Mouse (Mus musculus): ENCODE data around the gene Myo1e. TPM values are rescaled to one million over a fixed set of nuclear protein-coding genes. Genes with fewer than 3 reads are reported as not detected.

The Myo1e gene
- total RNA-seq, 1 experiment, result 21.3 TPM

GRCm38 (mm10) chr9:70260324-70260841, 53.2 kb downstream of the Myo1e start:
- in situ Hi-C loops (cut with MboI; ENCODE audit: low sequenced_read_pairs in 2 of 2, unreplicated experiment in 2 of 2), result no loop called here
- no peak overlapping the region for H3K4me3 ChIP-seq (ENCODE audit: insufficient read depth in 1 of 2, low read depth in 1 of 2, low read length in 2 of 2, poor library complexity in 1 of 2, severe bottlenecking in 1 of 2)
- H3K9ac ChIP-seq (ENCODE audit: insufficient read depth, low read depth, low read length, poor library complexity, severe bottlenecking), result peak overlapping the region; percentile 47; the same call in 1 of the 2 replicates
- H3K36me3 ChIP-seq (ENCODE audit: control insufficient read depth, insufficient read depth, low read length, poor library complexity, severe bottlenecking), result no peaks in the 10 kb centered on the region
- H3K4me1 ChIP-seq (ENCODE audit: control insufficient read depth in 2 of 2, insufficient read depth in 2 of 2, low read length in 2 of 2, poor library complexity in 1 of 2), result peaks cover 20 to 41% of the 10 kb centered on the region in 2 experiments
- no peaks in the 10 kb centered on the region for H3K9me3 ChIP-seq (ENCODE audit: control insufficient read depth, insufficient read depth, low read depth, low read length)
- DNase-seq (ENCODE audit: low read depth, low spot score), result no peak
- TF ChIP-seq CHD2 (IDR thresholded peaks at IDR 0.05; ENCODE audit: low read depth, low read length) (no peak), MAFK (IDR thresholded peaks at IDR 0.05; ENCODE audit: insufficient read depth, low read depth, low read length) (no peak), HCFC1 (IDR thresholded peaks at IDR 0.05; ENCODE audit: borderline replicate concordance, insufficient read depth, low read length) (no peak), ZC3H11A (IDR thresholded peaks at IDR 0.05; ENCODE audit: borderline replicate concordance, low read depth, low read length) (no peak), ZNF384 (IDR thresholded peaks at IDR 0.05; ENCODE audit: low read depth, low read length) (no peak)
- H3K27ac ChIP-seq (ENCODE audit: insufficient read depth, low read depth, low read length, poor library complexity, severe bottlenecking), result peak overlapping the region; percentile 70

- no peak for TF ChIP-seq CHD2 (IDR thresholded peaks at IDR 0.05; ENCODE audit: low read depth, low read length)
- no peak for TF ChIP-seq HCFC1 (IDR thresholded peaks at IDR 0.05; ENCODE audit: borderline replicate concordance, insufficient read depth, low read length)
- TF ChIP-seq ZC3H11A (IDR thresholded peaks at IDR 0.05; ENCODE audit: borderline replicate concordance, low read depth, low read length), result no peak
- TF ChIP-seq ZNF384 (IDR thresholded peaks at IDR 0.05; ENCODE audit: low read depth, low read length), result no peak
- no peak for TF ChIP-seq MAFK (IDR thresholded peaks at IDR 0.05; ENCODE audit: insufficient read depth, low read depth, low read length)
- Histone ChIP-seq H3K4me3 (ENCODE audit: insufficient read depth in 1 of 2, low read depth in 1 of 2, low read length in 2 of 2, poor library complexity in 1 of 2, severe bottlenecking in 1 of 2) (no peak overlapping the region), H3K4me1 (ENCODE audit: control insufficient read depth in 2 of 2, insufficient read depth in 2 of 2, low read length in 2 of 2, poor library complexity in 1 of 2) (peaks cover 20 to 36% of the 10 kb centered on the region in 2 experiments), H3K9me3 (ENCODE audit: control insufficient read depth, insufficient read depth, low read depth, low read length) (no peaks in the 10 kb centered on the region), H3K9ac (ENCODE audit: insufficient read depth, low read depth, low read length, poor library complexity, severe bottlenecking) (no peak overlapping the region), H3K27ac (ENCODE audit: insufficient read depth, low read depth, low read length, poor library complexity, severe bottlenecking) (no peak overlapping the region), H3K36me3 (ENCODE audit: control insufficient read depth, insufficient read depth, low read length, poor library complexity, severe bottlenecking) (no peaks in the 10 kb centered on the region)
- DNase-seq (ENCODE audit: low read depth, low spot score), result no peak
- in situ Hi-C loops (cut with MboI; ENCODE audit: low sequenced_read_pairs in 2 of 2, unreplicated experiment in 2 of 2), result no loop called here
Measured at GRCm38 (mm10) chr9:70261646-70262045, 54.5 kb downstream of the Myo1e start.

DNA sequence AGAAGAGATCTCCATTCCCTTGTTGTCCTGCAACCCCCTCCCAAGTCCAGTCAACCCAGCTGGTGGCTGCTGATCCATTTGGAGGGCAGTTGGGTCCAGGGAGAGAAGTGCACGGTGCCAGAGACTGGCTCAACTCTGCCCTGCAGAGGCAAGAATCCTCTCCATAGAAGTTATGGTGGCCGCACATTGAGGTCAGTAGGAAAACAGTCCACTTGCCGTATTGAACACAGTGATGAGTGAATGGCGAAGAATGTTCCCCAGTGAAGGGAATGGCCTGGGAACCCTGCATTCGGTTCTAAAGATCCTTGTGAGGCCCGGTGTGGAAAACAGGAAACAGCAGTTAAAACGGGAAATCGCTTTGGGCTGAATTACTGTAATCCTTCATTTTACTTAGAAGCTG, 56.0 kb downstream of the Myo1e start:
- no peak for DNase-seq (ENCODE audit: low read depth, low spot score)
- Histone ChIP-seq H3K9ac (ENCODE audit: insufficient read depth, low read depth, low read length, poor library complexity, severe bottlenecking) (no peak overlapping the region), H3K4me1 (ENCODE audit: control insufficient read depth in 2 of 2, insufficient read depth in 2 of 2, low read length in 2 of 2, poor library complexity in 1 of 2) (peaks cover 16 to 23% of the 10 kb centered on the region in 2 experiments), H3K4me3 (ENCODE audit: insufficient read depth in 1 of 2, low read depth in 1 of 2, low read length in 2 of 2, poor library complexity in 1 of 2, severe bottlenecking in 1 of 2) (no peak overlapping the region), H3K27ac (ENCODE audit: insufficient read depth, low read depth, low read length, poor library complexity, severe bottlenecking) (no peak overlapping the region), H3K9me3 (ENCODE audit: control insufficient read depth, insufficient read depth, low read depth, low read length) (no peaks in the 10 kb centered on the region), H3K36me3 (ENCODE audit: control insufficient read depth, insufficient read depth, low read length, poor library complexity, severe bottlenecking) (no peaks in the 10 kb centered on the region)
- TF ChIP-seq MAFK (IDR thresholded peaks at IDR 0.05; ENCODE audit: insufficient read depth, low read depth, low read length) (no peak), HCFC1 (IDR thresholded peaks at IDR 0.05; ENCODE audit: borderline replicate concordance, insufficient read depth, low read length) (no peak), ZC3H11A (IDR thresholded peaks at IDR 0.05; ENCODE audit: borderline replicate concordance, low read depth, low read length) (no peak), ZNF384 (IDR thresholded peaks at IDR 0.05; ENCODE audit: low read depth, low read length) (no peak), CHD2 (IDR thresholded peaks at IDR 0.05; ENCODE audit: low read depth, low read length) (no peak)
- in situ Hi-C loops (cut with MboI; ENCODE audit: low sequenced_read_pairs in 2 of 2, unreplicated experiment in 2 of 2), result no loop called here

GRCm38 (mm10) chr9:70263735-70264134, 56.6 kb downstream of the Myo1e start:
- Histone ChIP-seq H3K9ac (ENCODE audit: insufficient read depth, low read depth, low read length, poor library complexity, severe bottlenecking) (no peak overlapping the region), H3K4me1 (ENCODE audit: control insufficient read depth in 2 of 2, insufficient read depth in 2 of 2, low read length in 2 of 2, poor library complexity in 1 of 2) (peaks cover 13 to 21% of the 10 kb centered on the region in 2 experiments), H3K27ac (ENCODE audit: insufficient read depth, low read depth, low read length, poor library complexity, severe bottlenecking) (no peak overlapping the region), H3K4me3 (ENCODE audit: insufficient read depth in 1 of 2, low read depth in 1 of 2, low read length in 2 of 2, poor library complexity in 1 of 2, severe bottlenecking in 1 of 2) (no peak overlapping the region), H3K9me3 (ENCODE audit: control insufficient read depth, insufficient read depth, low read depth, low read length) (no peaks in the 10 kb centered on the region), H3K36me3 (ENCODE audit: control insufficient read depth, insufficient read depth, low read length, poor library complexity, severe bottlenecking) (no peaks in the 10 kb centered on the region)
- TF ChIP-seq CHD2 (IDR thresholded peaks at IDR 0.05; ENCODE audit: low read depth, low read length) (no peak), ZC3H11A (IDR thresholded peaks at IDR 0.05; ENCODE audit: borderline replicate concordance, low read depth, low read length) (no peak), MAFK (IDR thresholded peaks at IDR 0.05; ENCODE audit: insufficient read depth, low read depth, low read length) (no peak), ZNF384 (IDR thresholded peaks at IDR 0.05; ENCODE audit: low read depth, low read length) (no peak), HCFC1 (IDR thresholded peaks at IDR 0.05; ENCODE audit: borderline replicate concordance, insufficient read depth, low read length) (no peak)
- in situ Hi-C loops (cut with MboI; ENCODE audit: low sequenced_read_pairs in 2 of 2, unreplicated experiment in 2 of 2), result no loop called here
- no peak for DNase-seq (ENCODE audit: low read depth, low spot score)

All from ES-E14 (cell line).